Mouse (Mus musculus) C2C12 (cell line): ENCODE data around the gene Gpm6b.

ENCODE experiments used
- CEBPB ChIP-seq: IDR thresholded peaks from one replicate; pipeline ENCODE4 v1.6.1; 2011; ENCODE audit warnings: low read depth, mild to moderate bottlenecking, control low read depth, moderate library complexity
- CTCF ChIP-seq: IDR thresholded peaks from one replicate; pipeline ENCODE4 v1.5.1; 2011; ENCODE audit not compliant: control insufficient read depth, insufficient read depth, insufficient read length
- FOSL1 ChIP-seq: IDR thresholded peaks from one replicate; pipeline ENCODE4 v1.8.0; 2011; ENCODE audit warnings: mild to moderate bottlenecking, low read length; ENCODE audit not compliant: poor library complexity, insufficient read depth, severe bottlenecking
- MAX ChIP-seq: IDR thresholded peaks from one replicate; pipeline ENCODE4 v1.6.1; 2011; ENCODE audit warnings: mild to moderate bottlenecking, control low read depth
- MYOD1 ChIP-seq: IDR thresholded peaks from one replicate; pipeline ENCODE4 v1.6.1; 2011; ENCODE audit warnings: low read depth; ENCODE audit not compliant: control insufficient read depth, insufficient read length
- MYOG ChIP-seq: IDR thresholded peaks from one replicate; pipeline ENCODE4 v1.6.1; 2011; ENCODE audit not compliant: control insufficient read depth, insufficient read length; ENCODE audit errors: extremely low read depth
- USF1 ChIP-seq: IDR thresholded peaks from one replicate; pipeline ENCODE4 v1.6.1; 2011; ENCODE audit warnings: low read depth, mild to moderate bottlenecking, control low read depth, moderate library complexity

- TF ChIP-seq CTCF (no peak), FOSL1 (no peak), MAX (no peak), MYOG (no peak), CEBPB (no peak), USF1 (no peak), MYOD1 (no peak)
Measured at GRCm38 (mm10) chrX:166341795-166342194, 103.1 kb downstream of the Gpm6b start.
